Mouse (Mus musculus) c-Kit-positive CD71-positive TER-119-negative erythroid progenitor cells, embryonic 14.5 days (primary cell): ENCODE data around the gene Mcfd2.

Experiments used
- DNase-seq: peaks from one replicate; pipeline ENCODE4 v3.0.0-alpha.2; 2013; ENCODE audit warnings: low read depth

Mcfd2 gene

GRCm38 (mm10) chr17:87236725-87237650, 28.7 kb downstream of the Mcfd2 start:
- no peak for DNase-seq

- no peak for DNase-seq
Observed at GRCm38 (mm10) chr17:87235019-87235418, 30.7 kb downstream of the Mcfd2 start.

GRCm38 (mm10) chr17:87227878-87228277, 37.9 kb downstream of the Mcfd2 start:
- DNase-seq, result no peak

DNA sequence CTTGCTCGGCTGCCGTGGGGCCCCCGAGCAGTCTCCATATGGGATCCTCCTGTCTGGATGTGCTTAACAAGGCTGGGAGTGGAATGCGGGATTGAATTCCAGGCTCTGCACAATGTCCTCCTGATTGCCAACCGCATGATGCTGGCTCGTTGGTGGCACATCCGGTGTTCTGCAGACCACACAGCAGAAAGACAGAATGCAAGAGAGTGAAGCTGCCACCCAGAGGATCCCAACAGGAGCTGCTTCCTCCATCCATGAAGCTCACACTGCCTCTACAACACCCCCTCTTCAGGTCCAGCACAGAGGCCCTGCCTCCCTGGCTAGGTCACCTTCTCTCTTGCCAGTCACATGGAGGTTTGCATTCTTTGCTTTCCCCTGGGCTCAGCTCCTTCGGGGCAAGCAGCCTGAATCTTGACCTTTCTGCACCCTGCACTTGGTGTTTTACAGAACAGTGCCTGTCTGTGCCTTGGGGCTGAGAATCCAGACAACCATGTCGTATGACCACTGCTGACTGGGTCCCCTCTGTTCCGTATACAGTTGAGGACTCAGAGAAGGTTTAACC, 39.6 kb downstream of the Mcfd2 start:
- DNase-seq, result no peak

DNA sequence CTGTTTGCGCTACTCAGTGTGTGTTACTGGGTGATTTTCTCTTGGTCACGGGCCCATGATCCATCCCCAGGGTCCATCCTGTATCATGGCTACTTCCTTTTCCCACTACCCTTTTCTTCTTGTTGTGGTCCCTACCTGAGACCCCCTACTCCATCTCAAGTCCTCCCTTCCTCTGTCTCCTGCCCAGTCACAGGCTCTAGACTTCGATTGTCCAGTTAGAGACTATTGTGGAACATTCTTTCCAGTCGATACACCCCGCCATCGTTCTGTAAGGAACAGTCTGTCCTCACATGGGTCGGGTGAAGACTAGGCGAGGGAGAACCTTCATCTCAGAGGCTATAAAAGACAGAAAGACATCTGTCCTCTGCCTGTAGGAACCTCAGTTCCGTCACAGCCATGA, 40.4 kb downstream of the Mcfd2 start:
- DNase-seq, result no peak

DNA sequence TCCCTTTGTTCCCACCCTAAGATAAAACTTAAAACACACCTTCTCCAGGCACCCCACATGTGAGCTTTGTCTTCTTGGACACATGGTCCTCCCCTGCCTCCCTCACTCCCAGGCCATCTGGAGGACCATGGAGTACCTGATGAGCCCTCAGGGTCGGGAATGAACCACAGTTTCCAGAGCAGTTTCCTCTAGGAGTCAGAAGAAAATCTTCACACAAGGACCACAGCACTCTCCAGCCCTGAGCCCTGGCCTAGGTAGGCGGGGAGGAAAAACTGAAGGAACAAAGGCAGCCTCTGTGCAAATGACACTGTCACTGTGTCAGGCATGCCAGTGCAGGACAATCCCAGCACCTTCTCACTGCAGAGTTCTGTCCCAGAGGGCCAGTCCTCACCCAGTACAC, 41.3 kb downstream of the Mcfd2 start:
- DNase-seq, result no peak

DNA sequence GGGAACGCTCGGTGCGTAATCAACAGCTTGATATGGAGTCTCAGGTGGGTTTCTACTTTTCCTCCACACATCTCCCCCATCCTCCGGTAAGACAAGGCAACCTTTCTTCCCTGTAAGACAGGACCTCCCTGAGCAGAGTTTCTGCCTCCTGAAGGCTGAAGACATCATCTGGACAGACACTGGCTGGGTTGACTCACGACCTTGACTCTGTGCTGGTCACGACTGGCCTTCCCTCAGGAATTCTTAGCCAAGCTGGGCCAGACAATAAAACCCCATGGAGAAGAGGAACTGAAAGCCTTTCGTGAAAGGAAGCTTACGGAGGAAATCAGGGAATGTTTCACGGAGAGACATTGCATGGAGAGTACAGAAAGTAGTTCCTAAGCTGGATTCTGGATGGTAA, 46.3 kb downstream of the Mcfd2 start:
- no peak for DNase-seq

GRCm38 (mm10) chr17:87214523-87214922, 51.2 kb downstream of the Mcfd2 start:
- no peak for DNase-seq

DNA sequence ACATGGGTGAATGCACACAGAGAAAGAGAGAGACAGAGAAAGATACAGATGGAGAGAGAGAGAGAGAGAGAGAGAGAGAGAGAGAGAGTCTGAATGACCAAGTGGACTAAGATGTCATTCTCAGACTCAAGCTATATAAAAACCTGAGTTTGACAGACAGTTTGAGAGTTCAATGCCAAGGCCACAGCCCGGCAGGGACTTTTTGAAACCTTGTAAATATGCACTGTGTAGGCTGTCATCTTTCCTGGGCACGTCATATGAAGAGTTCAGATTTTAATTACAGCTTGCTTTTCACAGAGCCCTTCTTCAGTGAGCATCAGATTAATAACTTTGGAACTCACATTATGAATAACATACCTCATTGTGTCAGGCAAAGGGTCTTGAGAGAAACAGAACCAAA, 55.2 kb downstream of the Mcfd2 start:
- no peak for DNase-seq

- DNase-seq, result no peak
Observed at GRCm38 (mm10) chr17:87206885-87207284, 58.9 kb downstream of the Mcfd2 start.
